Mouse (Mus musculus): Measurements from ENCODE around the gene Mamdc2. TPM values are rescaled to one million over a fixed set of nuclear protein-coding genes. Genes with fewer than 3 reads are reported as not detected.

The Mamdc2 gene
- polyA plus RNA-seq, 1 experiment from 2014 or later: 0.56 TPM

- Histone ChIP-seq H3K36me3 (replicated peaks) (no peaks in the 10 kb centered on the region), H3K9me3 (no peaks in the 10 kb centered on the region), H3K4me3 (no peak overlapping the region), H3K27ac (no peak overlapping the region), H3K4me1 (no peaks in the 10 kb centered on the region), H3K27me3 (ENCODE audit: poor library complexity, severe bottlenecking) (no peaks in the 10 kb centered on the region)
- peak; percentile 45 for DNase-seq (ENCODE audit: extremely low spot score, low spot score)
- WGBS: 16% methylated on average over 10 of the region's 10 CpGs
Observed at GRCm38 (mm10) chr19:23478895-23479596, 30.8 kb upstream of the Mamdc2 start.

- no peaks in the 10 kb centered on the region for H3K36me3 ChIP-seq (replicated peaks)
- no peak overlapping the region for H3K4me3 ChIP-seq
- no peaks in the 10 kb centered on the region for H3K27me3 ChIP-seq (ENCODE audit: poor library complexity, severe bottlenecking)
- 85% methylated on average over 6 of the region's 6 CpGs for WGBS
- no peaks in the 10 kb centered on the region for H3K4me1 ChIP-seq
- H3K27ac ChIP-seq: no peak overlapping the region
- H3K9me3 ChIP-seq: no peaks in the 10 kb centered on the region
- no peak for DNase-seq (ENCODE audit: extremely low spot score, low spot score)
Observed at GRCm38 (mm10) chr19:23477826-23478225, 29.6 kb upstream of the Mamdc2 start.

- H3K4me3 ChIP-seq: no peak overlapping the region
- no peak overlapping the region for H3K27ac ChIP-seq
- WGBS: 7% methylated on average over 1 of the region's 1 CpGs
- peaks cover 23% of the 10 kb centered on the region for H3K4me1 ChIP-seq
- no peak for DNase-seq (ENCODE audit: extremely low spot score, low spot score)
- no peaks in the 10 kb centered on the region for H3K9me3 ChIP-seq
- no peaks in the 10 kb centered on the region for H3K36me3 ChIP-seq (replicated peaks)
- H3K27me3 ChIP-seq (ENCODE audit: poor library complexity, severe bottlenecking): peaks cover 31% of the 10 kb centered on the region
Observed at GRCm38 (mm10) chr19:23467866-23468265, 19.6 kb upstream of the Mamdc2 start.

- 69% methylated on average over 2 of the region's 2 CpGs for WGBS
- peaks cover 23% of the 10 kb centered on the region for H3K4me1 ChIP-seq
- no peak overlapping the region for H3K4me3 ChIP-seq
- peaks cover 31% of the 10 kb centered on the region for H3K27me3 ChIP-seq (ENCODE audit: poor library complexity, severe bottlenecking)
- H3K9me3 ChIP-seq: no peaks in the 10 kb centered on the region
- H3K36me3 ChIP-seq (replicated peaks): no peaks in the 10 kb centered on the region
- DNase-seq (ENCODE audit: extremely low spot score, low spot score): no peak
- H3K27ac ChIP-seq: no peak overlapping the region
Observed at GRCm38 (mm10) chr19:23467011-23467410, 18.8 kb upstream of the Mamdc2 start.

- H3K4me1 ChIP-seq: 0 out of 2 replicates have a peak, but pooled peaks cover 4% of the 10 kb centered on the region
- H3K9me3 ChIP-seq: 0 out of 2 replicates have a peak, but pooled peaks cover 5% of the 10 kb centered on the region
- H3K4me3 ChIP-seq: no peak overlapping the region
- H3K27ac ChIP-seq: no peak overlapping the region
- DNase-seq (ENCODE audit: extremely low spot score, low spot score): no peak
- H3K36me3 ChIP-seq (replicated peaks): no peaks in the 10 kb centered on the region
- 50% methylated on average over 4 of the region's 4 CpGs for WGBS
- H3K27me3 ChIP-seq (ENCODE audit: poor library complexity, severe bottlenecking): no peaks in the 10 kb centered on the region
Observed at GRCm38 (mm10) chr19:23457492-23457891, 9.2 kb upstream of the Mamdc2 start.

- no peak for DNase-seq (ENCODE audit: extremely low spot score, low spot score)
- WGBS: 82% methylated on average over 4 of the region's 4 CpGs
Observed at GRCm38 (mm10) chr19:23451361-23451760, 3.1 kb upstream of the Mamdc2 start.

GRCm38 (mm10) chr19:23447221-23447987, 838 bp downstream of the Mamdc2 start:
- WGBS: under 1% methylated on average over 23 of the region's 23 CpGs
- Histone ChIP-seq H3K4me3 (peak overlapping the region; percentile 60), H3K4me1 (peaks cover 36% of the 10 kb centered on the region), H3K36me3 (replicated peaks) (no peaks in the 10 kb centered on the region), H3K27me3 (ENCODE audit: poor library complexity, severe bottlenecking) (peaks cover 53% of the 10 kb centered on the region), H3K9me3 (no peaks in the 10 kb centered on the region), H3K27ac (peak overlapping the region; percentile 76)
- DNase-seq (ENCODE audit: extremely low spot score, low spot score): peak; percentile 39

More at GRCm38 (mm10) chr19:23451361-23451760, 3.1 kb upstream of the Mamdc2 start:
- Histone ChIP-seq H3K27ac (no peak overlapping the region), H3K36me3 (replicated peaks) (no peaks in the 10 kb centered on the region), H3K27me3 (ENCODE audit: poor library complexity, severe bottlenecking) (peaks cover 40% of the 10 kb centered on the region), H3K4me1 (peaks cover 25% of the 10 kb centered on the region), H3K4me3 (no peak overlapping the region), H3K9me3 (0 out of 2 replicates have a peak, but pooled peaks cover 5% of the 10 kb centered on the region)

GRCm38 (mm10) chr19:23444910-23445845, 3.1 kb downstream of the Mamdc2 start:
- H3K27ac ChIP-seq: no peak overlapping the region
- no peak for DNase-seq (ENCODE audit: extremely low spot score, low spot score)
- H3K4me1 ChIP-seq: peaks cover 36% of the 10 kb centered on the region
- 64% methylated on average over 7 of the region's 7 CpGs for WGBS
- H3K27me3 ChIP-seq (ENCODE audit: poor library complexity, severe bottlenecking): peaks cover 51% of the 10 kb centered on the region
- H3K4me3 ChIP-seq: no peak overlapping the region
- H3K9me3 ChIP-seq: no peaks in the 10 kb centered on the region
- H3K36me3 ChIP-seq (replicated peaks): no peaks in the 10 kb centered on the region

GRCm38 (mm10) chr19:23435731-23436130, 12.5 kb downstream of the Mamdc2 start:
- H3K9me3 ChIP-seq: no peaks in the 10 kb centered on the region
- 76% methylated on average over 4 of the region's 4 CpGs for WGBS
- no peak for DNase-seq (ENCODE audit: extremely low spot score, low spot score)
- no peaks in the 10 kb centered on the region for H3K36me3 ChIP-seq (replicated peaks)
- H3K27me3 ChIP-seq (ENCODE audit: poor library complexity, severe bottlenecking): no peaks in the 10 kb centered on the region
- H3K4me3 ChIP-seq: no peak overlapping the region
- no peak overlapping the region for H3K27ac ChIP-seq
- H3K4me1 ChIP-seq: no peaks in the 10 kb centered on the region

GRCm38 (mm10) chr19:23434433-23434832, 13.8 kb downstream of the Mamdc2 start:
- H3K27me3 ChIP-seq (ENCODE audit: poor library complexity, severe bottlenecking): no peaks in the 10 kb centered on the region
- no peak overlapping the region for H3K27ac ChIP-seq
- H3K36me3 ChIP-seq (replicated peaks): no peaks in the 10 kb centered on the region
- H3K4me1 ChIP-seq: no peaks in the 10 kb centered on the region
- H3K9me3 ChIP-seq: no peaks in the 10 kb centered on the region
- no peak overlapping the region for H3K4me3 ChIP-seq
- 93% methylated on average over 11 of the region's 11 CpGs for WGBS
- no peak for DNase-seq (ENCODE audit: extremely low spot score, low spot score)

GRCm38 (mm10) chr19:23417668-23418067, 30.6 kb downstream of the Mamdc2 start:
- Histone ChIP-seq H3K4me1 (no peaks in the 10 kb centered on the region), H3K9me3 (no peaks in the 10 kb centered on the region), H3K27me3 (ENCODE audit: poor library complexity, severe bottlenecking) (no peaks in the 10 kb centered on the region), H3K36me3 (replicated peaks) (no peaks in the 10 kb centered on the region), H3K27ac (no peak overlapping the region), H3K4me3 (no peak overlapping the region)
- 93% methylated on average over 1 of the region's 1 CpGs for WGBS
- DNase-seq (ENCODE audit: extremely low spot score, low spot score): no peak

GRCm38 (mm10) chr19:23410800-23411199, 37.4 kb downstream of the Mamdc2 start:
- Histone ChIP-seq H3K4me3 (no peak overlapping the region), H3K4me1 (no peaks in the 10 kb centered on the region), H3K36me3 (replicated peaks) (no peaks in the 10 kb centered on the region), H3K27ac (no peak overlapping the region), H3K9me3 (no peaks in the 10 kb centered on the region), H3K27me3 (ENCODE audit: poor library complexity, severe bottlenecking) (no peaks in the 10 kb centered on the region)
- 96% methylated on average over 5 of the region's 5 CpGs for WGBS
- no peak for DNase-seq (ENCODE audit: extremely low spot score, low spot score)

Data from forebrain, embryonic 10.5 days (tissue).